Mouse (Mus musculus) forebrain, embryonic 10.5 days (tissue): ENCODE data around the gene Slit1. TPM values are rescaled to one million over a fixed set of nuclear protein-coding genes. Genes with fewer than 3 reads are reported as not detected.

Source experiments
- DNase-seq: peaks from one replicate; pipeline ENCODE4 v3.0.0-alpha.2; 2017; ENCODE audit warnings: low spot score; ENCODE audit errors: extremely low spot score
- H3K27ac ChIP-seq: fragments of 300-500 bp; sonication (generic); 2 replicates; pipeline ENCODE4 v1.5.1; 2016; ENCODE audit warnings: mild to moderate bottlenecking
- H3K27me3 ChIP-seq: fragments of 300-500 bp; sonication (generic); 2 replicates; pipeline ENCODE4 v1.6.1; 2016; ENCODE audit warnings: mild to moderate bottlenecking; ENCODE audit not compliant: poor library complexity, severe bottlenecking
- H3K36me3 ChIP-seq: fragments of 300-500 bp; sonication (generic); replicated peaks from 2 replicates; pipeline ENCODE4 v1.6.1; 2016; ENCODE audit warnings: mild to moderate bottlenecking, moderate library complexity
- H3K4me1 ChIP-seq: fragments of 300-500 bp; sonication (generic); 2 replicates; pipeline ENCODE4 v1.6.1; 2016
- H3K4me3 ChIP-seq: fragments of 300-500 bp; sonication (generic); 2 replicates; pipeline ENCODE4 v1.5.1; 2016; ENCODE audit warnings: mild to moderate bottlenecking, moderate library complexity
- H3K9me3 ChIP-seq: fragments of 300-500 bp; sonication (generic); 2 replicates; pipeline ENCODE4 v1.6.1; 2016; ENCODE audit warnings: mild to moderate bottlenecking, moderate library complexity
- WGBS: fragments of 180-500 bp; shearing (Covaris S2); methylation state at CpG from one replicate; pipeline ENCODE4 v1.1.7; 2016; 5-methylcytosine and 5-hydroxymethylcytosine counted together
- microRNA-seq: library from miRNA; unstranded; fragments of <30 nt; microRNA quantifications from one replicate; pipeline ENCODE4, GENCODE M21; 2017
- polyA plus RNA-seq: library from polyadenylated mRNA; unstranded; fragments of >200 nt; fragmentation: Nextera tagmentation; extraction: Ambion mirVana; gene quantifications from 2 replicates; pipeline ENCODE4 v1.2.1, GENCODE M21; 2016

Slit1 gene
- polyA plus RNA-seq, 1 experiment from 2014 or later = 1.4 TPM

DNA sequence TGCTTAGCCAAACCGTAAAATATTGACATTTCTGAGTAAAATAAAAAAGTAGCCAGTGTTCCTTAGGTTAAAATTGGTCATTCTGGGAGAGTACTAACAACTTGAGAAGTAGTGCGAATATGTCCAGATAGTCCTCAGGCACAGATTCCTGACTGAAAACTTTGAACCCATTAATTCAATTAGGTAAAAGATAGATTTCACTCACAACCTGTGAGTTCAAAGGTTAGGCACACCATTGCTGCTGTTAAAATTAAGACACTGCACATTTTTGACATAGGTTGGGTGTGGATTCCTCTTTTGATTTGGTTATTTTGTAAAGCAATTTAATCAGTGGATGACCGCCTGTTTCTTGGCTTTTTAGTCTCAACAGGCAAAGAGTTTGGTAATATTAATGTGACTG, 182.6 kb downstream of the Slit1 start:
- H3K27ac ChIP-seq = no peak overlapping the region
- H3K4me1 ChIP-seq = peaks cover 10% of the 10 kb centered on the region; the same call in 1 of the 2 replicates
- WGBS = 87% methylated on average over 3 of the region's 3 CpGs
- no peak for DNase-seq
- H3K36me3 ChIP-seq = peaks cover 40% of the 10 kb centered on the region
- H3K9me3 ChIP-seq = no peaks in the 10 kb centered on the region
- no peaks in the 10 kb centered on the region for H3K27me3 ChIP-seq
- H3K4me3 ChIP-seq = no peak overlapping the region

DNA sequence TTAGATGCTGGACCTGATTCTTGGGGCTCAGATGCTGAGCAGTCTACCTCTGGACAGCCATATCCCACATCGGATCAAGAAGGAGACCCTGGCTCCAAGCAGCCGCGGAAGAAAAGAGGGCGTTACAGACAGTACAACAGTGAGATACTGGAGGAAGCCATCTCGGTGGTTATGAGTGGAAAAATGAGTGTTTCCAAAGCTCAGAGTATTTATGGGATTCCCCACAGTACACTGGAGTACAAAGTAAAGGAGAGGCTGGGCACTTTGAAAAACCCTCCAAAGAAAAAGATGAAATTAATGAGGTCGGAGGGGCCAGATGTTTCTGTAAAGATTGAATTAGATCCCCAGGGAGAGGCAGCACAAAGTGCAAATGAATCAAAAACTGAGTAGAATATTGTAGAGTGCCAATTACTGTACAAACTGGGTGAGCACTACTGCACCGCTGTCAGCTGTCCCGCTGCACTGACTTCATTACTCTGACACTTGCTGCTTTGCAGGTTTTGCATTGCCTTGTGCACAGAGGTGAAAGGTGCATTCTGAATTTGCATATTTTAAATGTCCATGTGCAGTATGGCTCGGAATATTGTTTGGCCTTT, 184.5 kb downstream of the Slit1 start:
- 90% methylated on average over 9 of the region's 9 CpGs for WGBS
- DNase-seq = no peak
- H3K4me1 ChIP-seq = peaks cover 10% of the 10 kb centered on the region; the same call in 1 of the 2 replicates

DNA sequence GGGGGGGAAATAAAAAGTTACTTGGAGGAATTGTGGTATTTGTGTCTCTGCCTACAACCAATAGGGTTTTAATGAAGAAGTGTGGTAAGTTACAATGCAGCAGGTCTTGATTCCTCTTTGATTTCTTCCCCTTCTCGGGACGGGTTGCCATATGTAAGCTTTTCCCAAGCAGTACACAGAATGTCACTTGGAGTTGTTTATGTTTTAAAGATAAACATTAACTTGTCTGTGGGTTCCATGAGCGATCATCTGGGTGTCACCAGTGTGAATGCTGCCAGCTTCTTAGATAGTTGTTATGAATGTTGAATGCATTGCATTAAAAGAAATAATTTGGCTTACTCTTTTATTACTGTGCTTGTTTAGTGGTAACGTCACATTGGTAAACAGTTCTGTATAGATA, 186.0 kb downstream of the Slit1 start:
- 0 out of 2 replicates have a peak, but pooled peaks cover 5% of the 10 kb centered on the region for H3K4me1 ChIP-seq
- H3K36me3 ChIP-seq = peaks cover 60% of the 10 kb centered on the region
- 94% methylated on average over 4 of the region's 4 CpGs for WGBS
- no peak for DNase-seq
- H3K9me3 ChIP-seq = no peaks in the 10 kb centered on the region
- H3K27me3 ChIP-seq = no peaks in the 10 kb centered on the region
- H3K27ac ChIP-seq = no peak overlapping the region
- H3K4me3 ChIP-seq = no peak overlapping the region

More for the DNA sequence above, 184.5 kb downstream of the Slit1 start:
- no peaks in the 10 kb centered on the region for H3K9me3 ChIP-seq
- H3K36me3 ChIP-seq = peaks cover 47% of the 10 kb centered on the region
- no peak overlapping the region for H3K4me3 ChIP-seq
- H3K27me3 ChIP-seq = no peaks in the 10 kb centered on the region
- H3K27ac ChIP-seq = no peak overlapping the region

DNA sequence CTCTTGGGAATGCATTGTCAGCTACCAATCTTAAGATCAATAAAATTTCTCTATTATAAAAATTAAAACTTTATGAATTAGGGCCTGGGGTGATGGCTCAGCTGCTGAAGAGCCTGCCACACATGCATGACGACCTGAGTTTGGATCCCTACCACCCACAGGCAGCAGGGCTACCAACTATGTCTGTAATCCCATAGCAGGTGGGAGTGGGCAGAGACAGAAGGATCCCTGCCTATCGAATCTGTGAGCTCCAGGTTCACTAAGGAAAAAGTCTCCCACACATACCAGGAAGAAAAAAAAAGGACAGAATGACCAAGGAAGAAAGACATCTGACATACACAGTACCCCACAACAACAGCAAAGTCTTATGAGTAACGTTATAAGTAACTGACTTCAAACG, 186.5 kb downstream of the Slit1 start:
- no peak overlapping the region for H3K4me3 ChIP-seq
- WGBS = 82% methylated on average over 4 of the region's 4 CpGs
- 0 out of 2 replicates have a peak, but pooled peaks cover 5% of the 10 kb centered on the region for H3K4me1 ChIP-seq
- DNase-seq = no peak
- no peaks in the 10 kb centered on the region for H3K9me3 ChIP-seq
- H3K27me3 ChIP-seq = no peaks in the 10 kb centered on the region
- peaks cover 63% of the 10 kb centered on the region for H3K36me3 ChIP-seq
- no peak overlapping the region for H3K27ac ChIP-seq

Small RNA genes lying within 50 kb of the gene (microRNA-seq; reads per million reads assigned to microRNA genes)
- not detected for gene Mir8091

Other genes starting within 250 kb of the Slit1 start
- 2.7 and 3.2 TPM in 2 replicates for gene Gm340, start 161.3 kb downstream of the Slit1 start, polyA plus RNA-seq
- 49.7 and 50.9 TPM in 2 replicates for gene Arhgap19, start 58.4 kb upstream of the Slit1 start, polyA plus RNA-seq
- gene Frat1, start 86.3 kb upstream of the Slit1 start, polyA plus RNA-seq = 10.9 and 11.8 TPM in 2 replicates
- 5.4 and 5.5 TPM in 2 replicates for gene Frat2, start 104.5 kb upstream of the Slit1 start, polyA plus RNA-seq
- gene Rrp12, start 152.5 kb upstream of the Slit1 start, polyA plus RNA-seq = 43.8 and 43.9 TPM in 2 replicates
- gene Pgam1, start 168.3 kb upstream of the Slit1 start, polyA plus RNA-seq = 1,170 and 1,238 TPM in 2 replicates
- 101 and 103 TPM in 2 replicates for gene Exosc1, start 189.8 kb upstream of the Slit1 start, polyA plus RNA-seq
- gene Zdhhc16, start 189.8 kb upstream of the Slit1 start, polyA plus RNA-seq = 85.8 and 92.4 TPM in 2 replicates
- gene Mms19, start 237.5 kb upstream of the Slit1 start, polyA plus RNA-seq = 35.3 and 42.3 TPM in 2 replicates
- 9.2 and 9.6 TPM in 2 replicates for gene Ubtd1, start 238.1 kb upstream of the Slit1 start, polyA plus RNA-seq